Comparison of ENCODE assay signal across 13 mouse cellular contexts in genomic region chr17:67864912-67865311, GRCm38 (mm10).
"Had no signal": no experiment of that assay in that cellular context is flagged by ENCODE, and none has a peak within 500 bp of the region (broad histone marks: within the 10 kb centered on the region; RNA-seq: fewer than 3 reads in every experiment).

No protein-coding gene starts in this region.

- ATAC-seq: lung, postnatal 0 days; midbrain, embryonic 13.5 days had no signal

- H3K36me3 ChIP-seq: liver, embryonic 15.5 days; midbrain, embryonic 13.5 days had no signal

- H3K9me3 ChIP-seq: kidney, embryonic 15.5 days; liver, embryonic 15.5 days; midbrain, embryonic 13.5 days had no signal

- H3K4me2 ChIP-seq: kidney, embryonic 15.5 days; liver, embryonic 11.5 days; liver, embryonic 15.5 days; midbrain, embryonic 13.5 days had no signal

- DNase-seq: kidney, adult 18-20 months; kidney, postnatal 14 days; left cerebral cortex, postnatal 4 days; lung, adult 2 months; right cerebral cortex, adult 18-20 months; right cerebral cortex, postnatal 25 days; thymus, adult 18-20 months; thymus, postnatal 14 days had no signal

- H3K4me3 ChIP-seq: kidney, embryonic 15.5 days; liver, embryonic 15.5 days; midbrain, embryonic 13.5 days had no signal

- H3K27me3 ChIP-seq: kidney, embryonic 15.5 days; liver, embryonic 15.5 days; midbrain, embryonic 13.5 days had no signal

- H3K9ac ChIP-seq: kidney, embryonic 15.5 days; liver, embryonic 15.5 days; midbrain, embryonic 13.5 days had no signal

- H3K27ac ChIP-seq: kidney, embryonic 15.5 days; liver, embryonic 15.5 days; midbrain, embryonic 13.5 days had no signal

- H3K4me1 ChIP-seq: liver, embryonic 15.5 days; midbrain, embryonic 13.5 days had no signal
